Mouse (Mus musculus): ENCODE measurements around the gene Rpl27a.

The Rpl27a gene

DNA sequence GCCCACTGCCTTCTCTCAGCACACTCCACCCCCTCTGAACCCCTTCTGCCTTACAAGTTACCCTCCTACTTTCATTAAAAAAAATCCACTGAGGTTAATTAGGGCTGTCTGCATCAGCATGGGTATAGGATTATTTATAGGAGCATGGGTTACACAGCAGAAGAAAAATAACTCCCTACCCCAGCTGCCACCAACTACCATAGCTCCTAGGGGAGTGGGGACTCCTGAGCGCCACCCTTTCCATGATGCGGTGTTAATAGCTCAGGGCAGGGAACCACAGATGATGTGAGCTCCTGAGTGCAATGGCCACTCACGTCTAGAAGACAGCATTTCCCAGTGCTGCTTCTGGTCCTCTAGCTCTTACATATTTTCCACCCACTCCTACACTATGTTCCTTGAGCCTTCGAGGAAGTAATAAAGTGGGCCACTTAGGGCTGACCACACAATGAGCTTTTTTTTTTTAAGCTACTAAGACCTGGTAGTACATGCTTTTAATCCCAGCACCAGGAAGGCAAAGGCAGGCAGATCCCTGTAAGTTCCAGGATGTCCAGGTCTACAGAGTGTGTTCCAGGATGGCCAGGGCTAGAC is 44.9 kb downstream of the Rpl27a start:
- no peak for DNase-seq (ENCODE audit: low spot score in 2 of 2)

DNA sequence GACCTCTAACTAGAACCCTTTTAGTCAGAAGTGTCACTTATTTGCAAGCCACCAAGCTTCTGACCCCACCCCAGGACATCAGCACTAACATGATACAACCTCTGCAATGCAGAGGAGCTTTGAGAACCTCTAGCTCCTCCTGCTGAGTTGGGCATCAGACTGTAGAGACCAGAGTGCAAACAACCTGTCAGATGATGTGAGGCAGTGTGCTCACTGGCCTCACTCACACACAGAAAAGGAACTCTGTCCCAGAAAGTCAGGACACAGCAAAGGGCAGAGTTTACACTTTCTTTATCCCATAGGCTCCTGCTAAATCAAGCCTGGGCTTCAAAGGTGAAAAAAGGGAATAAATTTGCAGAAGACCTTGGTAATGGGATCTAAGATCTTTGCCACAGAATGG is 47.4 kb downstream of the Rpl27a start:
- no peak for DNase-seq (ENCODE audit: low spot score in 2 of 2)

DNA sequence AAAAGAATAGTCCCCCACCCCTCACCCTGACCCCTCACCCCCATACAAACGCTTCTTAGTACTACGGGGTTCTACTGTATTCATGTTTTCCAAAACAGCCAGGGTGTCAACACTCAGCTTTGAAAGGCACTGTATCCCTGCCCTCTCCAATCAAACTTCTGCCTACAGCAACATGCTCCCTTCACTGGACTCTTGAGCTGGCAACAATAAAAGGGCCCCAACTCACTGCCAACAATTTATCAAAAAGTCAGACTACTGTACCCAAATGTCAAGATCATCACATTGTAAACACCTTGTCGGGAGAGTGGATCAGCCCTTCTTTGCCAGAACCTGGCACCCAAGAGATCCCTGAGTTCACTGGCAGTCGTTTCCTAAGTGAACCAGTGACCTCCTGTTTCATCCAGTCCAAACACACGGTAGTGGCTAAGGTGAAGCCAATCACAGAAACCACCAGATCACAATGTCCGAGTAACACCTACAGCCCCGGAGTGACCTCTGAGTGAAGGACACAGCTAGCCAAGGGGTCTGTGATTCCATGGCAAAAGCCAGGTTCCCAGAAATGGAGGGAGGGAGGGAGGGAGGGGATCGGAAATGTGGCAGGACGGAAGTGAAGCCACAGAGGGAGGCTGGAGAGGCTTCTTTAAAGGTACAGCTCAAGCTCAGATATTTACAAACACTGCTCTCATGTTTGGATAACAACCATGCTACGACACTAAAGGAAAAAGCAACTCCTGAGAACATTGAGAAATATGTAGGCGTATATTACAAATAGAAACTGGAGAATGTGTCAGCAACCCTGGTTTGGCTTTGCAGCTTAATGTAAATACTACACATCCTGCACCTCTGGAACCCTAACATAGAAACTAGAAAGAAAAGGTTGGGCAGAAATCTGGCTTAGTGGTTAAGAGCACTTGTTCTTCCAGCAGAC is 48.2 kb downstream of the Rpl27a start:
- DNase-seq (ENCODE audit: low spot score in 2 of 2): no peak

DNA sequence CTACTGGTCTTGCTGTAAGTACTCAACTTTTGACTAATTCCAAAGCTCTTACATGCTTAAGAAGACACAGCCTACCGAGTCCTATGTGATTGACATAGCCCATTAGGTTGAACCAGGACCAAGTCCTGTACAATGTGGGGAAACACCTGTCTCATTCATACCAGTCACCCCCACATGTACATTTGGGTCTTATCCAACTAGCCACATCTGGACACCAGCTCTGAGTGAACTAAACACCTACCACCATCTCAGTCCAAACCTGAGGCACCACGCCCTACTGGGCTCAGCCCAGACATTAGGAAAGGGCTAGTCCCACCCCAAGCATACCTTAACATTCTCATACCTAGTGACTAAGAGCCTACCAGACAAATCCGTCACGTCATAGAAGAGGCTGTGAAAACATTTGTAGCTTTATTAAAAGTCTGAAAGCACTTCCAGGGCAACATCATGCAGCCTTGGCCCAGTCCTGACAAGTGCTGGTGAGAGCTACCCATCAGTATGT is 49.5 kb downstream of the Rpl27a start:
- no peak for DNase-seq (ENCODE audit: low spot score in 2 of 2)
